Mouse (Mus musculus): ENCODE data around the gene Dpyd.

The Dpyd gene

DNA sequence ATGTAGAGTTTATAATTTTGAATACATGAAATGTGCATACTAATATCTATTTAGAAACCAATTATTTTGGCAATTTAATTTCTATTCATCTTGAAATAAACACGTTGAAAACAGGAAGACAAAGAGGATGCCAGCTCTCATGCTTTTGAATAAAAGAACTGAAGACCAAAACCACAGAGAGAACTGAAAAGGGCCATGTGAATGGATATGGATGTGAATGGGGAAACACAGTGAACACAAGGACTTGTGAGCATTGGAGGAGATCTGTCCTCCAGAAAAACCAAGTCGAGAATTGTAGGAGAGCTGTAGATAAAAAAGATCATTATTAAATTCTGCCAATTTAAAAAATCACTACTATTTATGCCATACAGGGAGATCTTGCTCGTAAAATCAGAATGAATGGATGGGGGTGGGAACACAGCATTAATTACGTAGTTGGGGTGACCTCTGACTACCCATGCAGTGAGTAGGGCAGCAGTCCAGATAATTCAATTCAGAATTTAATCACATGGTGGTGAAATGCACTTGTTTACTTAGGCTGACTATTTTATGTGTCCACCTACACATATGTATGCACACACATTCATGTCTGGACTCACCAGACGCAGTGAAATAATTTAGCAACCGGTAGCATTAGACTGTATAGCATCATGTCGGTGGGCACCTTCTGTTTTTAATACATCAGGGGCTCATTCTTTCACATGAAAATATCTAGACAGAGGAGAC, 114.3 kb downstream of the Dpyd start:
- no peak for DNase-seq (ENCODE audit: low read depth, low spot score)

DNA sequence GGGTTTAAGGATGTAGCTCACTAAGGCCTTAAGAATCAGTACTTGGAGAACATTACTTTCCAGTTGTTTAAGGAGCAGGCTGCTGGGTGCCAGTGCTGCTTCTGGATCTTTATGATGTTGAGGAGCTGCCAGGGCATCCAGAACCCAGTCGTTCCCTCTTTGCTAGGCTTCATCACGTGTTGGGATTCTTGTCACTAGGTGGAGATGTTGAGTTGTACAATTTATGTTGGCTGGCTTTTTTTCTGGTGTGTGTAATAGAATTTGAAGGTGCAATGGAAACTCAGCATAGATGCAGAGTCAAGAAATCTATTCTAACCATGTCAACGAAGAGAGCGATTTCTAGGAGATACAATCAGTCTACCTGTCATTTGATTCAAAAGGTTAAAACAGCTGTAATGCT, 118.9 kb downstream of the Dpyd start:
- peak; percentile 26 for DNase-seq (ENCODE audit: low read depth, low spot score)

DNA sequence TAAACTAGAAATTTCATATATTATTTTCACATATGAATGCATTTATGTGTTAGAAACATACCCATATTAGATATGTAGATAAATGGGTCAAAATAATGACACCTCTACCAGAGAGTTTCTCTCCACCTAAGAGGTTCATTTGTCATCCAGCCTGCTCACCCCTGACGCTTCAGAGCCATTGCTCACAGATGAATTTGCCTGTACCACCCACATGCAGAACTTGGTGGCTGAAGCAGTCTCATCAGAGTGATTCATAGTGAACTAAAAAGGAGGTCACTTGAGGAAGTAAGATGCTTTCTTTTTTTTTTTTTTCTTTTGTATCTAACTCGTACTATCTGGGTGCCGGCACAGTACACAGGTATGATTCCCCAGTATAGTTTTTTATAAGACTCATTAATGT, 188.3 kb downstream of the Dpyd start:
- DNase-seq (ENCODE audit: low read depth, low spot score) = no peak

DNA sequence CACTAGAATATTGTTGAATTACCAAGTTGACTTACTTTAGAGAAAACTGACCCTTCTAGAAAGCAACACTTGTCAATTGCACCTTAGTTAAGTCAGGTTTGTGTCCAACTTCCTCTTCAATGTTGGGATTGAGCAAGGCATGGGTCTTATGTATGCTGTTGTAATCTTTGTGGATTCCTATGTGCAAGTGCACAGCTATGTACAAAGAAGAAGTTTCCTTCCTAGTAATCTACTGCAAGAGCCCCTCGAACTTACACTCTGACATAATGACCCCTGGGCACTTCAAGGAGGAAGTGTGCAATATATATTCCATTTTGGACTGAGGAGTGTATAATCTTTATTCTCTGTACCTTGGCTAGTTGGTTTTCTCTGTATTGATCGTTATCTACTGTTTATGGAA, 191.7 kb downstream of the Dpyd start:
- no peak for DNase-seq (ENCODE audit: low read depth, low spot score)

DNA sequence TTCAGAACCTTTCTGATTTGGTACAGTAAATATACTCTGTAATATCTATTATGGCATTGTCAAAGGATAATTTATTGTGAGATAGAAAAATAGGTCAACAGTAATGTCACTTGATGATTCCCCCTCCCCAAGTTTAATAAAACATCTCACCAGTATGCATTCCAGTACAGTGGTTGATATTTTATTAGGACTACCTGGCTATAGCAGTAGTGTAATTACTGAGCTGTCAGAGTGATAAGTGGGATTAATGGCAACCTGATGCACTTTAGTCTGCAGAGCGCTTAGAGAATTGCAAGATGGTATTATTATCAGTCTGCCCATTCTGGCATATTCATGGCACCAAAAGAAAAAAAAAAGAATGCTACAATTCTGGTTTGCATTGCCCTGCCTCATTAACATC, 194.2 kb downstream of the Dpyd start:
- no peak for DNase-seq (ENCODE audit: low read depth, low spot score)

DNA sequence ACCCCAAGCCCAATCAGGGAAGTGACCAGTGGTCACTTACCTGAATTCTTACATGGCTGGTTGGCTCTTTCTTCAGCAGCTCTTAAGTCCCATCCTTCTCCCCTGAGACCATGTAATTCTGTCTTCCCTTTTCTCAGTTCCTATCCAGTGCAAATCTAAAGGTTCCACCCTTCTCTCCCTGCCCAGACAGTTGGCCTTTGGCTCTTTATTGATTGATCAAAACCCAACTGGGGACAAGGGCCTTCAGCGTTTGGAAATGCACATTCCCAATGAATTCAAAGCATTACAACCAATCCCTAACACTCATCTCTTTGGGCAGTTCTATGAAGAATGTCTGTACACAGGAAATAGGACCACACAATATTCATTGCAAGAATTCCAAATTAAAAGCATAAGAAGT, 251.0 kb downstream of the Dpyd start:
- DNase-seq (ENCODE audit: low read depth, low spot score) = no peak

DNA sequence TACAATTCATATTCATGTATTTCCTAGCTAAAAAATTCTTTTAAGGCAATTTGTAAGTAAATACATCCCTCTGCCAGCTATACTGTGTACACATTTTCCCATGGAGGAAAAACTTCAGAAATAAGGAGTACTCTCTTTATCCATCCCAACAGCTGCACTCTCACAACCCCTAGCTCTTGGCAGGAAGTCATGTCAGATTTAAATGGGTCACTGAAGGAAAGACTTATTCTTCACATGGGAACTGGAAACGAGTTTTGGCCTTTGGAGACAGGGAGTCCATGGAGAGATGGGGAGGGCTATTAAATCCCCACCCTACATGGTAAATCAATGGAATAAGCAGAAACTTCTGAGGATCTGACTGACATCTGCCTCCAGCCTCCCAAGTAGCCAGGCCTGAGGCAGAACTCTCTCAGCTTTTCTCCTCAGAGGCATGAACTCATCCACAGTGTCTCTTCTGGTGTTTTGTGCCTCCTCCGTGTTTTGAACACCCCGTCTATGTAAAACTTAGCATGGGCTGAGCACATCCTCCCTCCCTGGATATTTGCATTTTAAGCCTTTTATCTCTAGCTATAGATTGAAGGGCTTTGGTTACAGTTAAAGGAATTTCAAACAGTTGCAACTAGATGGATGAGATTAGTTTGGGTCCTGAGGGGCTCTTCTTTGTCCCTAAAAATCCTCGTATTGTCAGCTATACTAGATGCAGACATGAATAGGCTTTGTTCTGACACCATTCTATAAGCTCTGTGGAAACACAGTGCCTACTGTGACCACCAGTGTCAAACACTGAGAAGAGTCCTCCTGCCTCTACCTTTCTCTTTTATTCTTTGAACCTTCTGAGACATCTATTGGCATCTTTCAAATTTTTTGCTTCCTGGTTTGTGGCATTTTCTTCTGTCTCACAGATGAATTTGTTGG, 288.9 kb downstream of the Dpyd start:
- DNase-seq (ENCODE audit: low read depth, low spot score) = no peak

DNA sequence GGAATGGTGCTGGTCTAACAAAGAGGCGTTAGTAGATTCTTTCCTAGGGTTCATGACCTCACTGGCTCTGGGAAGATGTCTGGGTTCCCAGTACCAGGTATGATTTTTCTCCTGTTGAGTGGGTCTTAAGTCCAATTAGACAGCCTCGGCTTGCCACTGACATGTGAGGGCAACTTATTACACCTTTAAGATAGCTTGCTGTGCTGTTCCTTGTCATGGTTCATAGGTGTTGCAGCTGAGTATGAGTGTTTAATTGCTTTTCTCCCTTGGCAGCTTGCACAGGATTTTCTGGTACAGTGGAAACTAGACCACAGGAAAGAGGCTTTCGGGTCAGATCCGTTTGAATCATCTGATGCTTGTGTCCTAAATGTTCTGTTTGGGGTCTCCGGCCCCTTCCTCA, 290.8 kb downstream of the Dpyd start:
- no peak for DNase-seq (ENCODE audit: low read depth, low spot score)

DNA sequence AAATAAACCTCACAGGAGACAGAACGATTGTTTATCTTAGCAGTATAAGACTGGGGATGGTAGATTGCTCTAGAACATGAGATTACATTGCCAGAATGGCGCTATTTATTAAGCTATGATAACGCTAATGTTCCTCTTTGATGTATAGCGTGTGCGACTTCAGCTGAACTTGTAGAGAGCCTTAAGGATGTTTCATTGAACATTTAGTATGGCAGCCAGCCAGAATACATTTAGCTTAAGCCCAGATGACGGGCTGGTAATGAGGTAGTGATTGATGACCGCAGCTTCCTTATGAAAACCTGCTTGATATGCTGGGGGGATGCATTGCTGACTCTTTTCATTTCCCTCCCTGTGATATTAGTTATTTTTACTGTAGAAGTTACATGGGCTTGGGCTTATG, 293.5 kb downstream of the Dpyd start:
- DNase-seq (ENCODE audit: low read depth, low spot score) = no peak

DNA sequence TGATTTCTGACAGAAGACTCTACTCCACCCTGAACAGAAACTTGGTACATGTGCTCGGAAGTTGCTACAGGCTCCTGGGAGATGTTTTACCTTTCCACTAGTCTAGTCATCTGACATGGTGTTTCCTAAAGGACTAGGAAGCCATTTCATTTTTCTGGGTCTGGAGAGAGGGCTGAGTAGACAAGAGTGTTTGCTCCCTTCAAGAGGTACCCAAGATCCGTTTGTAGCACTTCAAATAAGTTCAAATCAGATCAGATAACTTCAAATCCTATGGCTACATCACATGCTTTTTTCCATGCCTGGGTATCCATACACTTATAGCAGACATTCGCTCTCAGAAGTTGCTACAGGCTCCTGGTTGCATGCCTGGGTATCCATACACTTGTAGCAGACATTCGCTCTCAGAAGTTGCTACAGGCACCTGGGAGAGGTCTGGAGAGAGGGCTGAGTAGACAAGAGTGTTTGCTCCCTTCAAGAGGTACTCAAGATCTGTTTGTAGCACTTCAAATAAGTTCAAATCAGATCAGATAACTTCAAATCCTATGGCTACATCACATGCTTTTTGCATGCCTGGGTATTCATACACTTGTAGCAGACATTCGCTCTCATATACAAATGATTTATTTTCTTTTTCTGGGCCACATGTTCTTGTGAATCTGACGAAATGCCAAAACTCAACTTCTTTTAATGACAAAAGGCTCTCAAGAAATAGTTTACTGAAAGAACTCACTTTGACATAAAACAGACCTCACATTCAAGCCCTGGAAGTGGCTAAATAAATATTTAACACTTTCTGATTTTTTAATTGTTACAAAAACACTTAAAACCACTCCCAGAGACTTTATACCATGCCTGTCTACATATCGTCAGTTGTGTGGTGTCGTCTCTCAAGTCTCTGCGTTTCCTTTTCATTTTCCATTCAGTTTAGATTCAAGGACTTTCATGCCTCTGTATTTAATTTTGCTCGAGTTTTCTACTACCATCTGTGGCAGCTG, 307.5 kb downstream of the Dpyd start:
- DNase-seq (ENCODE audit: low read depth, low spot score) = no peak

DNA sequence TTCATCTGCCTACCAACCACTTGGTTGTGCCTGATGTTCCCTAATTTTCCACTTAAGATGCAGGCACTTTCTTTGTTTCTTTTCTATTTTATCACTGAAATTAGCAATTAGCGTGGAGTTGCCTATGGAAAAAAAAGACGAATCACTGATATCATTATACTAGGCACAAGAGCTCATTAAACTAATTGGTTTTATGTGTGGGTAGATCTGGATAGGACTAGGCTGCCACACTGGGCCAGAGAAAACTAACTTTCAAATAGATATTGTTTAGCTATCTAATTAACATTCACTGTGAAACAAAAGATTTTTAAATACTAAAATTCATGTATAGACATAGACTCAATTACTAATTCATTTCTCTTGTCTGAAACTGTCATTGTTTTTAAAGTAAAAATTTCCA, 313.9 kb downstream of the Dpyd start:
- DNase-seq (ENCODE audit: low read depth, low spot score) = no peak

DNA sequence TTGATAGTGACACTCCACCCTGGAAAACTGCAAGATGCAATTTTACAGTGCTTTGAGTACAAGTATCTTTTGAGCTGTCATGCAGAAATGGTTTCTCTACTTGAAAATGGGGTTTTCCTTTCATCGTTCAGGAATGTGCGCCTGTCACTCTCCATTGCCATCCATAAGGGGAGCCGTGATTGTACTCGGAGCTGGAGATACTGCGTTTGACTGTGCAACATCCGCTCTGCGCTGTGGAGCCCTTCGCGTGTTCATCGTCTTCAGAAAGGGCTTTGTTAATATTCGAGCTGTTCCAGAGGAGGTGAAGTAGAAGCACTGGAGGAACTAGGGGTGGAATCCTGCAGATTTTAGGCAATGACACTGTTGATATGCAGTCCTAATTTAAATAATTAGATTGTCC, 337.1 kb downstream of the Dpyd start:
- no peak for DNase-seq (ENCODE audit: low read depth, low spot score)

DNA sequence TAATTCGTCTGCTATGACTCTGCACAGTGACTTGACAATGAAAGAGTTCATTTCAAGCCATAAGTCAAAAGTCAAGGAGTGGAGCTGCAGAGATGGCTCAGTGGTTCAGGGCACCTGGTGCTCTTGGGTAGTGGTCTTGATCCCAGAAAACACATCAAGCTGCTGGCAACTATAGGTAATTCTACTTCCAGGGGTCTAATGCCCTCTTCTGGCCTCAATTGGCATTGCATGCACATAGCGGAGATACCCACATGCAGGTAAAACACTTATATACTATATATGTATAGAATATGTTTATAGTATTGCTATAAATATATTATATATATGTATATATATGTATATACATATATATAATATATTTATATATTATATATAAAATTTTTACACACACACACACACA, 429.4 kb downstream of the Dpyd start:
- peak; percentile 46 for DNase-seq (ENCODE audit: low read depth, low spot score)

DNA sequence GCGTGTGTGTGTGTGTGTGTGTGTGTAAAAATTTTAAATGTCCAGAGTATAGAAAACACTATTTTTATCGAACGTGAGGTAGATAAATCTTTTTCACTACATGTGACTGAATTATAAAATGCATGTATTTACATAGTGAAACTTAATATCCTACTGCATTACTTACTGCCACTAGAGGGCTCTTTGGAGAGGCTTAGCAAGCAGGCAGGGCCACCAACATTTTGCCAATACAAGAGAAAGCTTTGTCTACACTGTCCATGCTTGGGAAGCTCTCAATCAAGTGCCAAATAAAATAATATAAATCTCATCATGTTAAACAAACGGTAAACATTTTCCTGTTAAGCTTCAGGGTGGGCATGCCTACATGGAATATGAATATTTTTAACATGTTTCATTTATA, 429.9 kb downstream of the Dpyd start:
- DNase-seq (ENCODE audit: low read depth, low spot score) = peak; percentile 16

DNA sequence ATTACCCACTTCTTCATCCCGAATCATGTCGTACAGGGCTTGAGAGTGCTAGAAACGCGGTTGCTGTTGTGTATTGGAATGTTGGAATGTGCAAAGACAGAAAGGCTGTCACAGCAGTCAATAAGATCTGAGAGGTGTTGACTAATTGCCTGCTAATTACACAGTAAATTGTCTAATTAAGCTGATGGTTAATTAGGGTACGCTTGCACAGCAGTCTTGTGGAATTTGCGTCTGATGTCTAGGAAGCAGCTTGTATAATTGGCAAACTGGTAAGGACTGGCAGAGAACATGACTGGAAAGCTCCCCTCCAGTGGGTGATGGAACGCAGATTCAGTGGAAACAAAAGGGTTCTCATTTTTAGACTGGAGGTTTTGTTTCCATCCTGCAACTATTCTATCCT, 459.3 kb downstream of the Dpyd start:
- no peak for DNase-seq (ENCODE audit: low read depth, low spot score)

DNA sequence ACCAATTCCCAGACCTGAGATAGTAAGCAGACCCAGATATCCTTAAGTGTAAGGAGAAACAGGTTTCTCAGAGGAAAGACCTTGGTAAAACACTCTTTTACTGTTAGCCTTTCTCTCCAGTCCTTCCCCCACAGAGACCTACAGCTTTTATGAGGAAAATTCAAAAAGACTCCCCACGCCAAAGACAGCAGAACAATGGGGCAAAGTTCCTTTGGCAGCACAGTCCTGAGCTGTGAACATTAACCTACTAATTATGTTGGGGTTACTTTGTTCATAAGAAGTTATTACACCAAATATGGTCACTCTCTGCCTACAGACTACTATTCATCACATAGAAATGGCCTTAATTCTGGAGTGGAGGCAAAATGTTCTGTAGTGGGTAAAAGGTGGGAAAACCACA, 480.7 kb downstream of the Dpyd start:
- no peak for DNase-seq (ENCODE audit: low read depth, low spot score)

DNA sequence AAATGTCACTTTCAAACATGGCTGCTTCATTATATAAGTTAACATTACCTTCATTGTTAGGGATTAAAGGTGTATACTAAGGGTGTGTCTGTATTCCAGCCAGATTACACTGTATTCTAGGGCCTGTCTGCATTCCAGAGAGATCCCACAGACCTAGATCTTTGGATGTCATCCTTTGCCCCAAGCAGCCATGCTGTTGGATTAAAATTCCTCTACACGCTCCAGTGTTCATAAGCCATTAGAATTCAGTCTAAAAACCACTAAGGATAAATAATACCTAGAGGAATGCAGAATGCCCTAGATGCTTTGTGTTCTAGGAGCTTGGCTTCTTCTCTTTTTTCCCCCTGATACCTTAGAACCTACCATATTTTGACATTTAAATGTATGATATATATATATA, 494.2 kb downstream of the Dpyd start:
- no peak for DNase-seq (ENCODE audit: low read depth, low spot score)

DNA sequence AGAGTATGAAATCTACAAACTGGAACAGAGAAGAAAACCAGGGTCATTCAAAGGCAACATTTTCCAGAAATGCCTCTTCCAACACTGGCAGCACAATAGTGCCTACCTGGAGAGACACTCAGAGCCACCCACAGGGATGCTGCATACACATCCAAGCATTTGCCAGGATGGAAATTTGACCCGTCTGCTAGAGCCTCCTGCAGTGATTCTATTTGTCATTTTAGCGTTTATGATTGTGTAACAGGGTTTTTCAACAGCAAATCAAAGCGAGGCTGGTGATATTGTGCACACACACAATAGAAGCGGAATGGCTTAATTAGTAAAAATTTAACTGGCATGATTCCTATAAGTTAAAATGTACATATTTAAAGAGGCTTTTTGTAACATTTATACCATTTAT, 501.3 kb downstream of the Dpyd start:
- DNase-seq (ENCODE audit: low read depth, low spot score) = no peak

DNA sequence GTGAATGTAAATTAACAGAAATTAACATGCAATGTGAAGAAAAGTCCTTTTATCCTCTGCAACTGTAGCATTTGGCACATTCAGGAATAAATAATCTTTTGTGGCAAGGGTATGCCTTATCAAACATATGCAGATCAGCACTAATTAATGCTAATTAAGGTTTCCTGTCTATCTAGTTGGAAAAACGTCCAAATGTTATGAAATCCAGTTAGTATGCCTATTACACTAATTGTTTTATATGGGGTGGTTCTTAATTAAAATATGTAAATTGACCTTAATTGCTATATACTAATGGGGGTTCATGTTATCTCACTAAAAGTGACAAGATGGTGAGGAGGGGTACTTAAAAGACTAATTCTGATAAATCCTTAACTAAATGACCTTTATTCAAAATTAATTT, 501.7 kb downstream of the Dpyd start:
- no peak for DNase-seq (ENCODE audit: low read depth, low spot score)

DNA sequence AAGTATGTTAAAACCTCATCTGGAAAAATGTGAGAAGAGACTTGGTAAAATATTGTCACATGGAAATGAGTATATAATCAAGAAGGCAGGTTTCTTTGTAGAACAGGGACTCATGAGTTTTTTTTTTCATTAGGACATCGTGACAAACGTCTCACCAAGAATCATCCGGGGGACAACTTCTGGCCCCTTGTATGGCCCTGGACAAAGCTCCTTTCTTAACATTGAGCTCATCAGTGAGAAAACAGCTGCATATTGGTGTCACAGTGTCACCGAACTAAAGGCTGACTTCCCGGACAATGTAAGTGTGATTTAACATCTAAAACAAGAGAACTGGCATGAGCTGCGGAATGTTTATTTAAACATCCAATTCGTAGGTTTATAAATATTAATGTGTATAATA, 502.8 kb downstream of the Dpyd start:
- DNase-seq (ENCODE audit: low read depth, low spot score) = no peak

DNA sequence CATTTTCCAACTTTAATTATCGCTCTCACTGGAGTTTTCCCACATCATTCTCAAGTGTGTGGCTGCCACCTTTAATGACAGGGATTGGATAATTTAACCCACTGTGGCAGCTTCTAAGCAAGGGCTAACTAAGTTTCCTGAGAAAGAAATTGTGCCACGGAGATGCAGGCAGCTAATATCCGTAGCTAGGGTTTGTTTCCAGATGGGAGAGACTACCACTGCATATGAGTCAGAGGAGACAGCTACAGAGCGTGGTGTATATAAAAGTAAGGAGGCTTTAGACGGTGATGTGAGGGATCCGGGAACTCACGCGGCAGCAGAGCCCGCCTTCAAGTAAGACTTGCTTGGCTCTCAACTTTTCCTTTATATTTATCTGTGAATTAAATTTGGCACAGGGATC, 505.3 kb downstream of the Dpyd start:
- DNase-seq (ENCODE audit: low read depth, low spot score) = no peak

DNA sequence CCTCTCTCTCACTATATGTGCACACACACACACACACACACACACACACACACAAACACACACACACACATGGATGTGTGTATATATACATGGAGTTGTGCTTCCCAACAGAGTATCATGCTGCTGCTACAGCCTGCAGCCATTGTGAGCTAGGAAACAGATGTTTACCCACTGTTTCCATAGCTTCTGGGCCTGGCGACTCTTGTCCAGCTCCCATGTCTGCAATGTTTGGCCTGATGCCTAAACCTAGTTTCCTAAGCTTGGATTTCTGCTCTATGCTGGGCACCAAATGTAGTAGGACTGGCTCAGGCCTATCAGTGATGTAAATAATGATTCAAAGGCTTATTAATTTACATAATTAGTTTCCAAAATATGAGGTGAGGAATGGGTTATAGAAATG, 524.7 kb downstream of the Dpyd start:
- no peak for DNase-seq (ENCODE audit: low read depth, low spot score)
